Mouse (Mus musculus) embryonic facial prominence, embryonic 13.5 days (tissue): ENCODE data around the gene 4930415O20Rik. TPM values are rescaled to one million over a fixed set of nuclear protein-coding genes. Genes with fewer than 3 reads are reported as not detected.

ENCODE experiments used
- ATAC-seq: fragments of 200-750 bp; cut with Nextera tagmentation; 2 replicates; pipeline ENCODE4 v1.8.0; 2017; ENCODE audit warnings: low read depth; ENCODE audit not compliant: insufficient number of reproducible peaks, insufficient read depth, low FRiP score, low TSS enrichment
- H3K27ac ChIP-seq: fragments of 300-500 bp; sonication (generic); 2 replicates; pipeline ENCODE4 v1.5.1; 2015; ENCODE audit warnings: moderate library complexity, mild to moderate bottlenecking, inconsistent platforms
- H3K27me3 ChIP-seq: fragments of 300-500 bp; sonication (generic); 2 replicates; pipeline ENCODE4 v1.6.1; 2015; ENCODE audit warnings: mild to moderate bottlenecking, inconsistent platforms
- H3K36me3 ChIP-seq: fragments of 300-500 bp; sonication (generic); 2 replicates; pipeline ENCODE4 v1.6.1; 2015; ENCODE audit warnings: mild to moderate bottlenecking, inconsistent platforms
- H3K4me1 ChIP-seq: fragments of 300-500 bp; sonication (generic); 2 replicates; pipeline ENCODE4 v1.6.1; 2015; ENCODE audit warnings: inconsistent platforms
- H3K4me2 ChIP-seq: fragments of 300-500 bp; sonication (generic); 2 replicates; pipeline ENCODE4 v1.6.1; 2015; ENCODE audit warnings: moderate library complexity, mild to moderate bottlenecking, inconsistent platforms
- H3K4me3 ChIP-seq: fragments of 300-500 bp; sonication (generic); 2 replicates; pipeline ENCODE4 v1.5.1; 2015; ENCODE audit warnings: mild to moderate bottlenecking, inconsistent platforms
- H3K9ac ChIP-seq: fragments of 300-500 bp; sonication (generic); 2 replicates; pipeline ENCODE4 v1.6.1; 2015; ENCODE audit warnings: mild to moderate bottlenecking, inconsistent platforms
- H3K9me3 ChIP-seq: fragments of 300-500 bp; sonication (generic); 2 replicates; pipeline ENCODE4 v1.6.1; 2016; ENCODE audit warnings: inconsistent platforms
- WGBS: fragments of 180-500 bp; shearing (Covaris S2); methylation state at CpG from one replicate; pipeline ENCODE4 v1.1.7; 2015; ENCODE audit warnings: mixed read lengths; 5-methylcytosine and 5-hydroxymethylcytosine counted together
- polyA plus RNA-seq: library from polyadenylated mRNA; unstranded; fragments of >200 nt; fragmentation: Nextera tagmentation; extraction: Ambion mirVana; gene quantifications from 2 replicates; pipeline ENCODE4 v1.2.1, GENCODE M21; 2015

4930415O20Rik gene
- polyA plus RNA-seq, 1 experiment from 2014 or later: not detected

DNA sequence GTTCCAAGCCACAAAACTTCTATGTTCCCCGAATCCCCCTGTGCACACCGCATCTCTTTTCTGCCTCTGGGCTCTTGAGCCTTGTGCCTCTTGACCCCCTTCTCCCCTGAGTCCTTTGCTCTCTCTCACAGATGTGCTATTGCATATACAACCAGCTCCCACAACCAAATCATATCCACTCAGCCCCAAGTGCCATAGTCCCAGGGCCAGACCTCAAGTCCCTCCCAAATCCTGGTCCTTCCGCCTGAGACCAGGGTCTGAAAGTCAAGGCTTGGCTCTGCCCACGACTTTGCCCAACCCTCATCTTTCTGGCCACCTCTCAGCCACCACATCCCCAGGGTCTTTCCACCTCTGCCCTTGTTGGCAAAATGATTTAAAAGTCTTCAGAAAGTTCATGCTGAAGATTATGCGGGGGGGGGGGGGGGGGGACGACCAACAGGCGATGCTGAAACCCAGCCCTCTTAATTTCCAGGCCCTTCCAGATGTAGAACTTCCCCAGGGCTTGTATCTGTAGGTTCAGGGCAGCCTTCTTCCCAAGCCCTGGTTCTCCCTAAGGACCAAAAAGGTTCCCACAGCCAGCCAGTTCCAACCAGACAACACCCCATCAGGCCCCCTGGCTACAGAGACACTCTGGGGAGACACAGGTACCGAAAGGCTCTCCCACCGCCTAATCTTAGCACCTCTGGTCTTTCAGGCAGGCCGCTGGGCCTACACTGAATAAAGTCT lies 37.4 kb downstream of the 4930415O20Rik start:
- ATAC-seq: no peak
- no peaks in the 10 kb centered on the region for H3K27me3 ChIP-seq
- peak overlapping the region; percentile 87 for H3K9ac ChIP-seq
- peaks cover 33% of the 10 kb centered on the region for H3K36me3 ChIP-seq
- peak overlapping the region; percentile 81 for H3K4me3 ChIP-seq
- no peaks in the 10 kb centered on the region for H3K9me3 ChIP-seq
- H3K4me1 ChIP-seq: peaks cover 38% of the 10 kb centered on the region
- peak overlapping the region; percentile 92 for H3K4me2 ChIP-seq
- peak overlapping the region; percentile 88; the same call in 1 of the 2 replicates for H3K27ac ChIP-seq
- 4% methylated on average over 10 of the region's 10 CpGs for WGBS

DNA sequence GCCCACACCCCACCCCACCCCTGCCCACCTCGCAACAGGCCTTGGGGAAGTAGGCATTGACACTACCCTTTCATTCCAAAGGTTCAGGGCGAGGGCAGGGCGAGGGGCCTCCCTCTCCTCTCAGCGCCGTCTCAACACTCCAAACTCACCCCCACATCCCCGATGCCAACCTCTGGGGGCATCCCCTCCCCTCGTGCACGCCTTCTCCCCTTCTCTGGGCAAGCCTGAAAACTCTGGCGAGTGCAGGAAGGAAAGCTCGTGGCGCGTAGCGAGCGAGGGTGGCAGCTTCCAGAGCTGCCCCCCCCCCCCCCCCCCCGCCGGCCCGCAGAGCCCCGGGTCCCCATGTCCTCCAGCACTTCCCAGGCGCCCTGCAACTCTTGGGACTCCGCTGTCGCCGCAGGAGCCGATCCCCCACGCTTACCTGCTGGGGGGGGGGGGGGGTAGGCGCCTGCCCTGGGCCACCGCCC lies 38.0 kb downstream of the 4930415O20Rik start:
- ATAC-seq: peak; percentile 17
- Histone ChIP-seq H3K4me1 (peaks cover 32% of the 10 kb centered on the region), H3K9me3 (no peaks in the 10 kb centered on the region), H3K27me3 (no peaks in the 10 kb centered on the region), H3K4me2 (peak overlapping the region; percentile 92), H3K4me3 (peak overlapping the region; percentile 81), H3K27ac (peak overlapping the region; percentile 88), H3K9ac (peak overlapping the region; percentile 87), H3K36me3 (peaks cover 27% of the 10 kb centered on the region)
- 1% methylated on average over 12 of the region's 26 CpGs for WGBS

DNA sequence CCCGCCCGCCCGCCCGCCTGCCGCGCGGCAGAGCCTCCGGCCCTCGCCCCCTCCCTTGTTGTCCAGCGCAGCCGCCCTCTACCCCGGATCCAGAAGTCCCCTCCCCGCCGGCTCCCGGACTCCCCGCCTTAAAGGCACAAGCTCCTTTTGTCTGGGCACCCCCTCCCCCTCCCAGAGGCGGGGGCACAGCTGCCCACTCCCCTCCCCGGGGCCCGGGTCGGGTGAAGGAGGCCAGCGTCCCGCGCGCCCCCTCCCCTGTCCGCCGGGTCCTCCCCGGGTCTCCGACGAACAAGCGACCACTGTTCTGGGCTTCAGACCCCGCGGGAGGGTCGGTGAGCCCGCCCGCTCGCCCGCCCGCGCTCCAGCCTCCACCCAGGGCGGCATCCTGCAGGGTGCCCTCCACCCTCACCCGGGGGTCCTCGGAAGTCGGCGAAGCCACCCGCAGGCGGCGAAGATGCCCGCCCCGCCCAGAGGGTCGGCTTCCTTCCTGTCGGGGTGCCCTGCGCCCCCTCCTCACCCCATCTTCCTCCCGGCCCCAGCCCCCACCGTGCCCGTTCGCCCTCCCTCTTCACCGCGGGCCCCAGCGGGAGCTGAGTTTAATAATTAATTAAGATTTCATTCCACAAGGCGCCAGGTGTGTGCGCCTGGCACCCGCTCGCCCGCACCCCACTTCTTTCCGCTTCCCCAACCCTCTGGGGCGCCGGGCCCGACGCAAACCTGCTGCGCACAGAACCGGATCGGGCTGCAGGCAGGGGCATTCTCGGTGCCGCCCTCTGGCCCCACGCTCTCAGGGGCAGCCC lies 38.7 kb downstream of the 4930415O20Rik start, which contains the start of gene Adcy6:
Gene Adcy6, minus strand, starts transcription at position 746 of the 800 bp plus-strand sequence.
- Histone ChIP-seq H3K9me3 (no peaks in the 10 kb centered on the region), H3K4me1 (peaks cover 30% of the 10 kb centered on the region), H3K4me2 (peak within 1 kb of the TSS; percentile 92), H3K27me3 (no peaks in the 10 kb centered on the region), H3K4me3 (peak within 1 kb of the TSS; percentile 81), H3K9ac (peak within 1 kb of the TSS; percentile 87), H3K36me3 (peaks cover 20% of the 10 kb centered on the region), H3K27ac (peak within 1 kb of the TSS; percentile 88)
- WGBS: under 1% methylated on average over 67 of the region's 75 CpGs
- peak; percentile 72 for ATAC-seq

DNA sequence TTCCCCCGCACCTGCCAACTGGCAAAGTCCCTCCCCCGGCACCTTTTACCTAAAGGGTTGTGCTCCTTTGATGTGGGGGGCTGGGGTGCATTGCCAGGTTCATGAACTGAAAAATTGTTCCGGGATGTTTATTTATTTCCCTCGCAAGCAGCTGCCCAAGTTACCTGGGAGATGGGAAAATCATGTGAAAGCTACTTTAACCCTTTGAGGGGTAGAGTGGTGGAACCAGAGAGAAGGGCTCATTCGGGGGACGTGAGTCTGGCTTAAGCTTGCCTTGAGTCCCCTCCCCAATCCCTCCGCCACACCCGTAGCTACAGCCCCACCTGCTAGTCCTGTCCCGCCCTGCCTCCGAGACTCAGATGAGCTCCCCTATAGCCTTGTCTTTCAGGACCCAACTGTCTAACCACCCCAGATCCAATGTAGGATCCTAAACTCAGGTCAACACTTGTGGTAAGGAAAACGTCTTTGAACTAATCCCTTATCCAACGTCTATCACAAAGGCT lies 39.4 kb downstream of the 4930415O20Rik start:
- H3K36me3 ChIP-seq: peaks cover 15% of the 10 kb centered on the region
- peak overlapping the region; percentile 92 for H3K4me2 ChIP-seq
- peak overlapping the region; percentile 88 for H3K27ac ChIP-seq
- WGBS: 3% methylated on average over 12 of the region's 12 CpGs
- H3K9ac ChIP-seq: peak overlapping the region; percentile 87
- ATAC-seq: no peak
- H3K4me1 ChIP-seq: peaks cover 36% of the 10 kb centered on the region
- H3K4me3 ChIP-seq: peak overlapping the region; percentile 81
- H3K27me3 ChIP-seq: no peaks in the 10 kb centered on the region
- no peaks in the 10 kb centered on the region for H3K9me3 ChIP-seq

GRCm38 (mm10) chr15:98612229-98612628 lies 41.4 kb downstream of the 4930415O20Rik start:
- peaks cover 38% of the 10 kb centered on the region for H3K4me1 ChIP-seq
- WGBS: 91% methylated on average over 3 of the region's 3 CpGs
- H3K9ac ChIP-seq: no peak overlapping the region
- no peaks in the 10 kb centered on the region for H3K9me3 ChIP-seq
- no peak overlapping the region for H3K4me2 ChIP-seq
- no peak overlapping the region for H3K4me3 ChIP-seq
- H3K27ac ChIP-seq: no peak overlapping the region
- ATAC-seq: no peak
- peaks cover 7% of the 10 kb centered on the region; the same call in 1 of the 2 replicates for H3K27me3 ChIP-seq
- no peaks in the 10 kb centered on the region for H3K36me3 ChIP-seq

GRCm38 (mm10) chr15:98614551-98614950 lies 43.7 kb downstream of the 4930415O20Rik start:
- Histone ChIP-seq H3K27me3 (peaks cover 7% of the 10 kb centered on the region; the same call in 1 of the 2 replicates), H3K27ac (peak overlapping the region; percentile 60; the same call in 1 of the 2 replicates), H3K4me3 (no peak overlapping the region), H3K9ac (peak overlapping the region; percentile 32; the same call in 1 of the 2 replicates), H3K9me3 (no peaks in the 10 kb centered on the region), H3K4me2 (no peak overlapping the region), H3K4me1 (peaks cover 24% of the 10 kb centered on the region), H3K36me3 (no peaks in the 10 kb centered on the region)
- no peak for ATAC-seq
- WGBS: 29% methylated on average over 9 of the region's 9 CpGs

- H3K4me1 ChIP-seq: peaks cover 22% of the 10 kb centered on the region
- peaks cover 7% of the 10 kb centered on the region; the same call in 1 of the 2 replicates for H3K27me3 ChIP-seq
- H3K36me3 ChIP-seq: no peaks in the 10 kb centered on the region
- WGBS: 36% methylated on average over 6 of the region's 6 CpGs
- H3K9ac ChIP-seq: peak overlapping the region; percentile 32; the same call in 1 of the 2 replicates
- no peak overlapping the region for H3K4me2 ChIP-seq
- ATAC-seq: no peak
- 0 out of 2 replicates have a peak overlapping the region, but pooled peaks have one; percentile 60 for H3K27ac ChIP-seq
- H3K4me3 ChIP-seq: no peak overlapping the region
- H3K9me3 ChIP-seq: no peaks in the 10 kb centered on the region
Measured at GRCm38 (mm10) chr15:98614971-98615370, 44.2 kb downstream of the 4930415O20Rik start.

- Histone ChIP-seq H3K27me3 (peaks cover 7% of the 10 kb centered on the region; the same call in 1 of the 2 replicates), H3K4me3 (no peak overlapping the region), H3K9ac (no peak overlapping the region), H3K27ac (no peak overlapping the region), H3K36me3 (no peaks in the 10 kb centered on the region), H3K4me2 (no peak overlapping the region), H3K4me1 (peaks cover 18% of the 10 kb centered on the region), H3K9me3 (no peaks in the 10 kb centered on the region)
- no peak for ATAC-seq
- 62% methylated on average over 6 of the region's 6 CpGs for WGBS
Measured at GRCm38 (mm10) chr15:98615751-98616150, 44.9 kb downstream of the 4930415O20Rik start.

- no peak overlapping the region; the same call in 1 of the 2 replicates for H3K4me3 ChIP-seq
- ATAC-seq: no peak
Measured at GRCm38 (mm10) chr15:98616362-98617175, 45.8 kb downstream of the 4930415O20Rik start.

GRCm38 (mm10) chr15:98617176-98617537 lies 46.4 kb downstream of the 4930415O20Rik start:
- Histone ChIP-seq H3K9ac (0 out of 2 replicates have a peak overlapping the region, but pooled peaks have one; percentile 46), H3K27me3 (peaks cover 7% of the 10 kb centered on the region; the same call in 1 of the 2 replicates), H3K4me1 (peaks cover 19% of the 10 kb centered on the region), H3K27ac (no peak overlapping the region), H3K4me3 (no peak overlapping the region; the same call in 1 of the 2 replicates), H3K4me2 (peak overlapping the region; percentile 46), H3K36me3 (no peaks in the 10 kb centered on the region), H3K9me3 (no peaks in the 10 kb centered on the region)
- under 1% methylated on average over 12 of the region's 12 CpGs for WGBS
- ATAC-seq: no peak

More at GRCm38 (mm10) chr15:98616362-98617175, 45.8 kb downstream of the 4930415O20Rik start:
- no peaks in the 10 kb centered on the region for H3K9me3 ChIP-seq
- 0 out of 2 replicates have a peak overlapping the region, but pooled peaks have one; percentile 46 for H3K9ac ChIP-seq
- H3K36me3 ChIP-seq: no peaks in the 10 kb centered on the region
- 33% methylated on average over 20 of the region's 20 CpGs for WGBS
- H3K27me3 ChIP-seq: peaks cover 7% of the 10 kb centered on the region; the same call in 1 of the 2 replicates
- peak overlapping the region; percentile 46 for H3K4me2 ChIP-seq
- no peak overlapping the region for H3K27ac ChIP-seq
- peaks cover 18% of the 10 kb centered on the region for H3K4me1 ChIP-seq
